Mouse (Mus musculus) lung, embryonic 15.5 days (tissue): ENCODE data around the gene Pds5b. TPM values are rescaled to one million over a fixed set of nuclear protein-coding genes. Genes with fewer than 3 reads are reported as not detected.
A peak's percentile ranks its signal among the peaks of the same experiment; 100 is the strongest.
"Not testable (repeated sequence)": the region's sequence is repeated elsewhere in the genome, so short reads cannot be mapped to it uniquely, and the experiment has no call there.

Experiments
- ATAC-seq: fragments of 200-750 bp; cut with Nextera tagmentation; 2 replicates; pipeline ENCODE4 v1.8.0; 2017; ENCODE audit warnings: moderate number of reproducible peaks, borderline replicate concordance; ENCODE audit not compliant: low FRiP score, low TSS enrichment; ENCODE audit errors: extremely low read depth
- H3K27ac ChIP-seq: fragments of 300-500 bp; sonication (generic); 2 replicates; pipeline ENCODE4 v1.5.1; 2015; ENCODE audit warnings: moderate library complexity, mild to moderate bottlenecking, inconsistent platforms
- H3K27me3 ChIP-seq: fragments of 300-500 bp; sonication (generic); 2 replicates; pipeline ENCODE4 v1.6.1; 2015; ENCODE audit warnings: inconsistent platforms
- H3K36me3 ChIP-seq: fragments of 300-500 bp; sonication (generic); 2 replicates; pipeline ENCODE4 v1.6.1; 2015; ENCODE audit warnings: inconsistent platforms
- H3K4me1 ChIP-seq: fragments of 300-500 bp; sonication (generic); 2 replicates; pipeline ENCODE4 v1.6.1; 2015; ENCODE audit warnings: inconsistent platforms
- H3K4me2 ChIP-seq: fragments of 300-500 bp; sonication (generic); 2 replicates; pipeline ENCODE4 v1.6.1; 2015; ENCODE audit warnings: inconsistent platforms, mild to moderate bottlenecking, moderate library complexity
- H3K4me3 ChIP-seq: fragments of 300-500 bp; sonication (generic); 2 replicates; pipeline ENCODE4 v1.5.1; 2015; ENCODE audit warnings: mild to moderate bottlenecking, inconsistent platforms
- H3K9ac ChIP-seq: fragments of 300-500 bp; sonication (generic); 2 replicates; pipeline ENCODE4 v1.6.1; 2015; ENCODE audit warnings: inconsistent platforms
- H3K9me3 ChIP-seq: fragments of 300-500 bp; sonication (generic); 2 replicates; pipeline ENCODE4 v1.6.1; 2016; ENCODE audit warnings: inconsistent platforms
- WGBS: fragments of 180-500 bp; shearing (Covaris S2); methylation state at CpG from one replicate; pipeline ENCODE4 v1.1.7; 2015; 5-methylcytosine and 5-hydroxymethylcytosine counted together
- polyA plus RNA-seq: library from polyadenylated mRNA; unstranded; fragments of >200 nt; fragmentation: Nextera tagmentation; extraction: Ambion mirVana; gene quantifications from 2 replicates; pipeline ENCODE4 v1.2.1, GENCODE M21; 2015

Gene Pds5b
- polyA plus RNA-seq = 31.8 and 34.2 TPM in 2 replicates

DNA sequence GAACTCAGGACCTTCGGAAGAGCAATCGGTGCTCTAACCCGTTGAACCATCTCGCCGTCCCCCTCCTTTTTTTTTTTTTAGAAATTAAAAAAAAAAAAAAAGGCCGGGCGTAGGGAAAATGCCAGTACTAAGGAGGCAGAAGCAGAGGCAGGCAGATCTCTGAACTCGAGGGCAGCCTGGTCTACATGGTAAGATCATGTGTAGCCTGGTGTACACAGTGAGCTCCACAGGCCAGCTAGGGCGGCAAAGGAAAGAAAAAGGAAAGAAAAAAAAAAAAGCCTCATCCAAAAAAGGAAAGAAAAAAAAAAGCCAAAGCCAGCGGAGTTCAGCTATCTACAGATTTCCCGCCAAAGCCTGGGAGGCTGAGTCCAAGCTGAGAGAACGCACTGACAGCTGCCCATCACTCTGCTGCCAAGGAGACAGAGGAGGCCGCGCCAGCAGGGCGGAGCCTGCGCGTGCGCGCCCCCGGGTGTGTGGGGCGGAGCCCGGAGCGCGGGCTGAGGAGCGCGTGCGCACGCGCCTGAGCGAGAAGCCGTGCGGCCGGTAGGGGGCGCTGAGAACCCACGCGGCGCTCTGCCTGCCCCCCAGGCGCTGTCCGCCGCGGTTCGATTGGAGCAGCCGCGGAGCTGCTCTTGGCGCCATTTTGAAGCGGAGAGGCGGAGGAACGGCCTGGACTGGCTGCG, at the start of gene Pds5b:
Pds5b (plus strand) TSS at position 587 of the 683 bp plus-strand sequence.
- Histone ChIP-seq H3K9me3 (no peaks in the 10 kb centered on the region), H3K4me2 (peak within 1 kb of the TSS; percentile 59), H3K4me1 (peaks cover 18% of the 10 kb centered on the region), H3K36me3 (no peaks in the 10 kb centered on the region), H3K27me3 (no peaks in the 10 kb centered on the region), H3K27ac (peak within 1 kb of the TSS; percentile 94), H3K9ac (peak within 1 kb of the TSS; percentile 97), H3K4me3 (peak within 1 kb of the TSS; percentile 96)
- 16% methylated on average over 39 of the region's 49 CpGs for WGBS
- ATAC-seq = peak; percentile 98

DNA sequence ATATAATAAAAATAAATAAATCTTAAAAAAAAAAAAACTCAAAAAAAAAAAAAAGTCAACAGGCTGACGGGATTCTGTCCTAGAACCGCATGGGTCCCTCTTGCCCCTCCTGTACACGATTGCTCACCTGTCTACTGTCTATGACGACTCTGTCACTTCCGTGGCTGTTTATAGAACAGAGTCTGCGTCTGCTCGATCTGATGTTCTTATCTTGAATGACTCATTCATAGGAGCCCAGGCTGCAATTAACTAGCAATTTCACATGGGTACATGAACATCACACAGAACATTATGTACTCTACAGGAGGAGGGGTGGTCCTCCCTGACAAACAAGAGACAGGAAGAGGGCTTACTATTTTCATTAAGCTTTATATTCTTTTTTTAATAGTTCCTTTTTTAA, 48.0 kb upstream of the Pds5b start:
- no peaks in the 10 kb centered on the region for H3K9me3 ChIP-seq
- no peak overlapping the region for H3K9ac ChIP-seq
- H3K36me3 ChIP-seq = 0 out of 2 replicates have a peak, but pooled peaks cover 2% of the 10 kb centered on the region
- H3K4me1 ChIP-seq = no peaks in the 10 kb centered on the region
- 74% methylated on average over 7 of the region's 7 CpGs for WGBS
- no peak overlapping the region for H3K27ac ChIP-seq
- no peak overlapping the region for H3K4me2 ChIP-seq
- no peaks in the 10 kb centered on the region for H3K27me3 ChIP-seq
- no peak overlapping the region for H3K4me3 ChIP-seq
- ATAC-seq = no peak

DNA sequence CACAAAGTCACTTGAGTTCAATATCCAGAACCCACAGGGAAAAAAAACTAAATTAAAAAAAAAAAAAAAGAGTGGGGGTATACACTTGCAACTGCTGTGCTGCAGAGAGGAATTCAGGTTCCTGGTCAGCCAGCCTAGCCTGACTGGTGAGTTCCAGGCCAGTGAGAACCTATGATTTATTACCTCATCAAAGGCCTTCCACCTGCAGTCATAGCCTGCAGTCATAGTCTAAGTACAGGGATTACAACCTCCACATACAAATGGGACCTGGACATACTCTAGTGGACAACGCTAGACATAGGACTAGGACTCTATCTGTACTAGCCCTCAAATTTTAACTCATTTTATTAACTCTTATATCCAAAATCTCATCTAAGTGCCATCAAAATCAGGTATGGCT, 44.3 kb upstream of the Pds5b start:
- WGBS = 94% methylated on average over 1 of the region's 1 CpGs
- ATAC-seq = no peak

DNA sequence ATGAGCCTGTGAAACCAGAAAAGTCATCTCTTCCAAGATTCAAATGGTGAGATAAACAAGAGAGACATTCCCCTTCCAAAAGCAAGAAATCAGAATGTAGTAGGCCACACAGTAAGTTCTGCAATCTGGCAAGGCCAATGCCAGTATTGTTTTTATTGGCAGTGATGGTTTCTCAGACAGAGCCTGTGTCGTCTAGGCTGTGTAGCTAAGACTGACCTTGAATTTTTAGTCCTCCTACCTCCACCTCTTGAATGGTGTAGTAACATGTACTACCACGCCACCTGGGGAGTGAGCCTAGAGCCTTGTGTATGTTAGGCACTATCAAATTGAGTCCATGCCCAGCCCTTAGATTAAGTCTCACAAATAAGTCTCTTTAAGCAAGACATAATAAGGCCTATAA, 43.8 kb upstream of the Pds5b start:
- no peaks in the 10 kb centered on the region for H3K4me1 ChIP-seq
- H3K4me2 ChIP-seq = no peak overlapping the region
- no peaks in the 10 kb centered on the region for H3K9me3 ChIP-seq
- H3K36me3 ChIP-seq = peaks cover 4% of the 10 kb centered on the region; the same call in 1 of the 2 replicates
- H3K27me3 ChIP-seq = no peaks in the 10 kb centered on the region
- 88% methylated on average over 2 of the region's 2 CpGs for WGBS
- ATAC-seq = no peak
- H3K9ac ChIP-seq = no peak overlapping the region
- H3K27ac ChIP-seq = no peak overlapping the region
- no peak overlapping the region for H3K4me3 ChIP-seq

More for the DNA sequence above, 44.3 kb upstream of the Pds5b start:
- Histone ChIP-seq H3K27ac (no peak overlapping the region), H3K9ac (no peak overlapping the region), H3K4me1 (no peaks in the 10 kb centered on the region), H3K9me3 (no peaks in the 10 kb centered on the region), H3K4me2 (no peak overlapping the region), H3K36me3 (peaks cover 6% of the 10 kb centered on the region; the same call in 1 of the 2 replicates), H3K4me3 (no peak overlapping the region), H3K27me3 (no peaks in the 10 kb centered on the region)

DNA sequence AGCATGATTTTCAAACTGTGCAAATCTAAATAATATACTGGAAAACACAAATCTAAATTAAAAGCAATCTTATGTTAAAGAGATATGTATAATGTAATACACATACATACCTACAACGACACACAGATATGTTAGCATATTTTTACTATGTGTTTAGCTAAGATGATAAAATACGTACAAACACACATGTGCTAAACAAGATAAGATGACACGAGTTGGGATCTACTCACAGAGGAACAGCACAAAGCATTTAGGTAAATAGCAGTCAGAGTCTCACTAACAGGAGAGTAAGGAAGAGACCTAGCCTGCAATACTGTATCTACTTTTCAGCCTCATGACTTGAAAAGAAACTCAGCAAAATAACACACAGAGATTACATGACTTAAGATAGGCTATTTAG, 32.1 kb upstream of the Pds5b start:
- Histone ChIP-seq H3K36me3 (peaks cover 38% of the 10 kb centered on the region), H3K9ac (no peak overlapping the region)
- WGBS = 78% methylated on average over 3 of the region's 3 CpGs

DNA sequence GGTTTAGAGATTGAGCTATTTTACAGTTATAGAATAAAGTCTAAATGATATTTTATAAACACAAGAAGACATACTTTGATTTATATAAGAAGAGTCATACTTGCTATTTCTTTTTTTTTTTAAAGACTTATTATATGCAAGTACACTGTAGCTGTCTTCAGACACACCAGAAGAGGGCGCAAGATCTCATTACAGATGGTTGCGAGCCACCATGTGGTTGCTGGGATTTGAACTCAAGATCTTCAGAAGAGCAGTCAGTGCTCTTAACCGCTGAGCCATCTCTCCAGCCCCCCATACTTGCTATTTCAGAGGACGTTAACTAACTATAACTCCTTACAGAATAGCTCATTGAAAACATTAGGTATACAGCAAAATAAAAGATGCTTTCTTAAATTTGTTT, 30.1 kb upstream of the Pds5b start:
- not testable (repeated sequence) for H3K9ac ChIP-seq, H3K4me1 ChIP-seq, H3K9me3 ChIP-seq, H3K4me3 ChIP-seq, H3K27me3 ChIP-seq, ATAC-seq, H3K27ac ChIP-seq, H3K4me2 ChIP-seq
- peaks cover 44% of the 10 kb centered on the region for H3K36me3 ChIP-seq
- 92% methylated on average over 4 of the region's 4 CpGs for WGBS

More for the DNA sequence above, 32.1 kb upstream of the Pds5b start:
- no peak overlapping the region for H3K4me3 ChIP-seq
- ATAC-seq = no peak
- no peaks in the 10 kb centered on the region for H3K27me3 ChIP-seq
- no peak overlapping the region for H3K4me2 ChIP-seq
- H3K9me3 ChIP-seq = no peaks in the 10 kb centered on the region
- H3K27ac ChIP-seq = no peak overlapping the region
- no peaks in the 10 kb centered on the region for H3K4me1 ChIP-seq

DNA sequence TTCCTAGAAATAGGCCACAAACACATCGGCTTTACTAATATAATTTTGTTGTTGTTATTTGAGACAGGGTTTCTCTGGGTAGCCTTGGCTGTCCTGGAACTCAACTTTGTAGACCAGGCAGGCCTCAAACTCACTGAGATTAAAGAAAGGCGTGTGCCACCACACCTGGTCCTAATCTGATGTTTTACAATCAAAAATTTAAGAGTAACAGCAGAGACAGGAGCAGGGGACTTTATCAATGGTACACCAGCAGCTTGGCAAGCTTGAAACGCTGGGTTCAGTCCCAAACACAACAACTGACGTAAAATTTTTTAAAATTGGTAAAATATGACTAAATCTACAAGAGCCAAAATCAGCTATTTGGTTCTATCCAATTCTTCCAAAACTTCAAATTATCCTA, 28.6 kb upstream of the Pds5b start:
- 91% methylated on average over 4 of the region's 4 CpGs for WGBS
- Histone ChIP-seq H3K9me3 (no peaks in the 10 kb centered on the region), H3K27ac (no peak overlapping the region), H3K4me3 (no peak overlapping the region), H3K9ac (no peak overlapping the region), H3K36me3 (peaks cover 50% of the 10 kb centered on the region), H3K4me2 (no peak overlapping the region), H3K27me3 (no peaks in the 10 kb centered on the region), H3K4me1 (no peaks in the 10 kb centered on the region)
- ATAC-seq = no peak

DNA sequence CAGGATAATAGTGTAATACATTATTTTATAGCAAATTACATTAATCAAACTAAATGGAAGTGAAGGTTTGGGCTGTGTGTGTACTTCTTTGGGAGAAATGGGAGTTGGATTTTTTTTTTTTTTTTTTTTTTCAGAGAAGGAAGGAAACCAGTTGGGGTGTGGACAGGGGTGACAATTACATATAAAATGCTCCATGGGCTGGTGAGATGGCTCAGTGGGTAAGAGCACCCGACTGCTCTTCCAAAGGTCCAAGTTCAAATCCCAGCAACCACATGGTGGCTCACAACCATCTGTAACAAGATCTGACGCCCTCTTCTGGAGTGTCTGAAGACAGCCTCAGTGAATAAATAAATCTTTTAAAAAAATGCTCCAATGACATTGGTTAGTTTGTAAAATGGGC, 21.0 kb upstream of the Pds5b start:
- WGBS = 83% methylated on average over 2 of the region's 2 CpGs
- Histone ChIP-seq H3K9me3 (no peaks in the 10 kb centered on the region), H3K36me3 (peaks cover 19% of the 10 kb centered on the region), H3K4me1 (peaks cover under 1% of the 10 kb centered on the region), H3K9ac (no peak overlapping the region), H3K27ac (no peak overlapping the region), H3K27me3 (no peaks in the 10 kb centered on the region), H3K4me2 (no peak overlapping the region), H3K4me3 (no peak overlapping the region)
- ATAC-seq = no peak

DNA sequence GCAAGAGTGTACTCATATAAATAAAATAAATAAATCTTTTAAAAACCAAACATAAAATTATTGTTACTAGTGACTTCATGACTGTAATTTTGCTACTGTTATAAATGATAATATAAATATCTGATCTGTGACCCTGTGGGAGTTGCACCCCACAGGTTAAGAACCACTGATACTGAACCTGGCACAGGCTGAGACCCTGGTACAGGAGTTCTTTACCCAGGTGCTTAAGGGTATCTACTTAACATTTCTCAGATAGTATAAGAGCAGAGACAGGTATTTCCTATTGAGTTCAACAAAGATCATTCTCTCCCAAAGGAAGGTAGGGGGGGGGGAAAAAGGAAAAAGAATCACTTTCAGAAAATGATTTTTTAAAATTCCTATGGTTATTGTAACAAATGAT, 19.0 kb upstream of the Pds5b start:
- Histone ChIP-seq H3K4me3 (no peak overlapping the region), H3K36me3 (peaks cover 4% of the 10 kb centered on the region), H3K4me1 (peaks cover 14% of the 10 kb centered on the region), H3K27ac (no peak overlapping the region), H3K9ac (no peak overlapping the region), H3K27me3 (no peaks in the 10 kb centered on the region), H3K9me3 (no peaks in the 10 kb centered on the region), H3K4me2 (no peak overlapping the region)
- no peak for ATAC-seq

DNA sequence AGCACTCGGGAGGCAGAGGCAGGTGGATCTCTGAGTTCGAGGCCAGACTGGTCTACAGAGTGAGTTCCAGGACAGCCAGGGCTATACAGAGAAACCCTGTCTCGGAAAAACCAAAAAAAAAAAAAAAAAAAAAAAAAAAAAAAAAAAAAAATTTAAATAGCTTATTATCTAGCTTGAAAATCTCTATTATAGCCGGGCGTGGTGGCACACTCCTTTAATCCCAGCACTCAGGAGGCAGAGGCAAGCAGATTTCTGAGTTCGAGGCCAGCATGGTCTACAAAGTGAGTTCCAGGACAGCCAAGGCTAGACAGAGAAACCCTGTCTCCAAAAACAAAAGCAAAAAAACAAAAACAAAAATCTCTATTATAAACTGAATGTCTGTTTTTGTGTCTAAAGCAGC, 14.1 kb upstream of the Pds5b start:
- not testable (repeated sequence) for H3K27me3 ChIP-seq, H3K9ac ChIP-seq, H3K4me3 ChIP-seq, H3K27ac ChIP-seq, ATAC-seq, H3K9me3 ChIP-seq, H3K4me2 ChIP-seq
- H3K36me3 ChIP-seq = peaks cover 15% of the 10 kb centered on the region
- peaks cover 34% of the 10 kb centered on the region for H3K4me1 ChIP-seq
- WGBS = 90% methylated on average over 6 of the region's 6 CpGs

DNA sequence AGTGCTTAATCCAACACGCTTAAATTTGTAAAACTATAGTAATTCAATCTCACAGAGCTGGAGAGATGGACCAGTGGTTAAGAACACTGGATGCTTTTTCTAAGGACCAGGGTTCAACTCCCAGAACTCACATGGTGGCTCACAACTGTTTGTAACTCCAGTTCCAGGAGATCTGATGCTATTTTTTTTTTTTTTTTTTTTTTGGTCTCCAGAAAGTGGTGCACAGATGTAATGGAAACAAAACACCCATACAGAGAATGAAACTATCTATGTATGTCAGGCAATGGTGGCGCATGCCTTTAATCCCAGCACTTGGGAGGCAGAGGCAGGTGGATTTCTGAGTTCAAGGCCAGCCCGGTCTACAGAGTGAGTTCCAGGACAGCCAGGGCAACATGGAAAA, 13.2 kb upstream of the Pds5b start:
- not testable (repeated sequence) for H3K27ac ChIP-seq, H3K4me2 ChIP-seq, H3K4me3 ChIP-seq, ATAC-seq, H3K9ac ChIP-seq, H3K9me3 ChIP-seq, H3K27me3 ChIP-seq
- 93% methylated on average over 3 of the region's 3 CpGs for WGBS
- H3K36me3 ChIP-seq = peaks cover 15% of the 10 kb centered on the region
- H3K4me1 ChIP-seq = peaks cover 34% of the 10 kb centered on the region

DNA sequence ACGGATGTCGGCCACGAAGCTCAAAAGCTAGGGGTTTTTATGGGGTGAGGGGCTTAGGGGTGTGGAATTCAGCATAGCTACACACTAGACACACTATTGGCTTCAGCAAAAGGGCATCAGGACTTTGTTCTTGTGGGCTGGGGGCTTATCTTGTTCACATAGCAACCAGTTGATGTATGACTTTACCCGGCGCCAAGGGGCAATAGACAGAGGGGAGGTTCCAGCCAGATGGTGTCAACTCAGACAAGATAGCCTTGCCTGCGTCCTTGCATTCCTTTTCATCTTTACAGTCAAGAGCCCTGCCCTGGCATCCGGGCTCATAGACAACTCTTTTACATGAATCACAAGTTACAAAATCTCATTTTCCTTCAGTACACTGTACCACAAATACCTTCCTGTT, 9.6 kb upstream of the Pds5b start:
- H3K36me3 ChIP-seq = peaks cover 15% of the 10 kb centered on the region
- not testable (repeated sequence) for H3K9ac ChIP-seq, H3K27me3 ChIP-seq, H3K9me3 ChIP-seq, H3K4me3 ChIP-seq, H3K27ac ChIP-seq, ATAC-seq
- peak overlapping the region; percentile 59 for H3K4me2 ChIP-seq
- peaks cover 21% of the 10 kb centered on the region for H3K4me1 ChIP-seq
- WGBS = 57% methylated on average over 7 of the region's 7 CpGs

DNA sequence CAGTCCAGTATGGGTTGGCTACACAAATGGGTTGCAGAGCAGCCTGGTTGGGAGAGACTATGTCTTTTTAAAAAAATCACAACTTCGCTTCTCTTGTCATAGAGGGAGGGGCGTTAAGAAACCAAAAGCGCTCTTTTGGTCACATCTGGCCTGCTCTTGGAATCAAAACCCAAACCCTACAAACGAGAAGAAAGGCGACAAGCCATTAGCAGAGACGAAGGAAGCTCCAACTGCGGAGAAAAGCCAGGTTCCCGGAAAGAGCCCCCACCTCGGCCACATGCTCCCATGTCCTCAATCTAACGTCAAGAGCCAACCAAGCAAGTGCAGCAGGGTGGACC, 8.8 kb upstream of the Pds5b start:
- Histone ChIP-seq H3K9me3 (no peaks in the 10 kb centered on the region), H3K27ac (peak overlapping the region; percentile 97)
- ATAC-seq = no peak

More for the DNA sequence above, 8.8 kb upstream of the Pds5b start:
- Histone ChIP-seq H3K4me3 (peak overlapping the region; percentile 86), H3K4me2 (peak overlapping the region; percentile 59), H3K4me1 (peaks cover 21% of the 10 kb centered on the region), H3K9ac (peak overlapping the region; percentile 79), H3K27me3 (no peaks in the 10 kb centered on the region), H3K36me3 (peaks cover 15% of the 10 kb centered on the region)
- 0% methylated on average over 10 of the region's 10 CpGs for WGBS
